Mouse (Mus musculus) kidney, adult 11 months (tissue): ENCODE measurements around the gene Ptprz1.

ENCODE experiments used
- DNase-seq: peaks from one replicate; pipeline ENCODE4 v3.0.0; 2022

The Ptprz1 gene

GRCm38 (mm10) chr6:22874781-22875613 lies at the start of gene Ptprz1:
TSS of gene Ptprz1 (plus strand) at chr6:22875502.
- DNase-seq = no peak

DNA sequence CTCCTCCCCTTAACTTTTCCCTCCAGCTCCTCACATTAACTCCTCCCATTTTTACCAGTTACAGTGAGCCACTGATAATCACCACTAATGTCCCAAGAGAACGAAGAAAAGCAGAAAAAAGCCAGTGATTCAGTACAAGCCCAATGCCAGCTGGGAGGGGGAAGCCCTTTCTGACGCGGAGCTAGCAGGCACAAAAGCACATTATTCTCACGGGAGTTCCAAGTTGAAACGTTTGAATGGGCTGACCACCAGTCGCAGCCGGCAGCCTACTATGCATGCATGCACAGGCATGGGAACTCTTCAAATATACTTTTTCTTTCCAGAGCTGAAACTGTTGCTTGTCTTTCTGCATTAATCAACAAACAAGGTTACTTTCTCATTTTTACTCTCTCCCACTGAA lies 41.7 kb upstream of the Ptprz1 start:
- DNase-seq = no peak

- DNase-seq = no peak
These were observed 41.0 kb upstream of the Ptprz1 start for GRCm38 (mm10) chr6:22834100-22834970.

DNA sequence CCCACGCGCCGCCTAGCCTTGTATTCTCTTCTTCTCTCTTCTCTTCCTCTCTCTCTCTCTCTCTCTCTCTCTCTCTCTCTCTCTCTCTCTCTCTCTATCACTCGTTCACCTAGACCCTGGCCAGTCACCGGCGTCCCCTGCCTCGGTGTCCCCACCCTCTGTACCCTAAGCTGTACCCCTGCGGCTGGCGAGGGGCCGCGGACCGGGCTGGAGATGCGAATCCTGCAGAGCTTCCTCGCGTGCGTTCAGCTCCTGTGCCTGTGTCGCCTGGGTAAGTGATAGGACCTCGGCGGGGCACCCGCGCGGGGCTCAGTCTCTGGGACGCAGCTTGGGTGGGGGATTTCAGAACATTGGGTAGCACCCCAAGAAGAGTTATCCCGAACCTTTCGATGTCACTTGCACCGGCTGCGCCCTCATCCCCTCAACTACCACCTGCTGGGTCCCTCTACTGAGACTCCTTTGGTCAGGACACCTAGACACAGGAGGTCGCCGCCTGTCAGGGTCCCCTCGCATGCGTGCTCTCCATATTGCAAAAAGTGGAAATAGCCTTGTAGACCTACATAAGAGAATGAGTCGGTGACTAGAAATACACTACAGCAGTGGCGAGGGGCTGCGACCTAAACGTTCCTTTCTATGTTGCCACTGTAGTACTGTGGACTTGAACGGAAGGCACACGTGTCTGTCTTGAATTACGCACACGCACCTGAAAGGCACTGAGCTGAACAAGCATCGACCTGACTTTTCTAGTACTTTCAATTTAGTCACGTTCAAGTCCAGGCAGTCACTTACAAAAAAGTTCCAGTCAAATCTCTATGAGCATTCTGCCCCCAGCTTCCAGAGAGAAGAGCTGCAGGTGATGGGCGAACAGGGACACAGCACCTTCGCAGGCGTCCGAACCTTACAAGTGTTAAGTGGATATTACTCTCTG lies 576 bp downstream of the Ptprz1 start:
- no peak for DNase-seq

GRCm38 (mm10) chr6:22887978-22888377 lies 12.7 kb downstream of the Ptprz1 start:
- DNase-seq = no peak

GRCm38 (mm10) chr6:22889333-22889732 lies 14.0 kb downstream of the Ptprz1 start:
- no peak for DNase-seq

GRCm38 (mm10) chr6:22901983-22902382 lies 26.7 kb downstream of the Ptprz1 start:
- no peak for DNase-seq

DNA sequence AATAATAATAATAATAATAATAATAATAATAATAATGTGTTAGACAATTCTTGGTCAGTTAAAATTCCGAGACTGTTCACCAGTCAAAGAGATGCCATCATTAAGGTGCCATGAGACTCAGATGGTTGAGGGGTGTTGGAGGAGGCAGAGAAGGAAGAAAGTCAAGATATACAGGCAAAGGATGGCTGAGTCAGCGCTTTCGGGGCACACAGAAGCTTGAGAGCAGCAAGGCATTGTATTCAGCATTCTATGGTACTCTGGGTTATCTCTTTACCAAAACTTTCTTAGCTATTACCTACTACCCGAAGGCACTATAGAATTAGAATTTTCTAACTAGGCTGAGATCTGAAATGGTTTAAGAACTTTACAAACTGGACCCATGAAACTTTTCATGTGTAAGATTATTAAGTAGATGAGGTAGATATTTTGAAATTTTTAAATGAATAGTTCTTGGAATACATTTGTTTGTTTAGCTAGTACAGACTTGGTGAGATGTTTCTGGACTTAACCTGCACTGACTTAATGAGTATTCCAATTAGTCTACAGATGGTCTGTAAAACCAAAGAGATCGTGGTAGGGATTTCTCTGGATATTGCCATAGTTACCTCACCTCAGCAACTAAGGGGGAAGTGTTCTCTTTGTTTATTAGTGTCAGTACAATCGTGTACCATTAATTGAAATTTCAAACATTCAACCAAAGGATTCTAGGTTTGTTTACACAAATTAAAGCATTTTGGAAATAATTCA lies 33.4 kb downstream of the Ptprz1 start:
- DNase-seq = no peak

DNA sequence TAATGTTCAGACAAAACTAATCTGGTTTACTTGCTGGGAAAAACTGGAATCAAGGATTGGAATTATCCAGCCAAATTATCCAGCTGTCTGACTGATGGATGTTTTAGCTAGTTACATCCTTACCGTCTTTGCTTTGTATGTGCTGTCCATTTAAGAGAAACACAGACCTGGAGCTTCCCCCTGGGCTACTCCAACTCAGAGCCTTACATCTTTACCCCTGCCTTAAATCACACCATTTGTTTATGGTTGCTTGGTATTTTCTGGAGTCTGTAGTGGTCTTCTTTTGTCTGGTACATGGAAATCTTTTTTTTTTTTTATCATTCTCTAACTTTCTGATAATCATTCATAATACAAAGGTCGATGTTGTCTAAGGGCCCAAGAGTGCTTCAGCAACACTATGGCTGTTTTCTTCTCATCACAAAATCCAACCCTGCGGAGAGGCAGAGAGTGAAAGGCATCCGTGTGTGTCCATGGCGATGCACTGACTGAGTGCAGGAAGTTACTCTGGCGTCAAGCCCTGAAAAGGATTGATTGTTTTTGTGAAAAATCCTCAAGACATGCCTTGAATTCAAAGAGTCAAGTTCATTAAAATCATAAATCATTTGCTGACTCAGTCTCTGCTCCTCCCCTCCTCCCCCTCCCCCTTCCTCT lies 34.1 kb downstream of the Ptprz1 start:
- DNase-seq = no peak

GRCm38 (mm10) chr6:22909908-22910260 lies 34.6 kb downstream of the Ptprz1 start:
- DNase-seq = no peak

DNA sequence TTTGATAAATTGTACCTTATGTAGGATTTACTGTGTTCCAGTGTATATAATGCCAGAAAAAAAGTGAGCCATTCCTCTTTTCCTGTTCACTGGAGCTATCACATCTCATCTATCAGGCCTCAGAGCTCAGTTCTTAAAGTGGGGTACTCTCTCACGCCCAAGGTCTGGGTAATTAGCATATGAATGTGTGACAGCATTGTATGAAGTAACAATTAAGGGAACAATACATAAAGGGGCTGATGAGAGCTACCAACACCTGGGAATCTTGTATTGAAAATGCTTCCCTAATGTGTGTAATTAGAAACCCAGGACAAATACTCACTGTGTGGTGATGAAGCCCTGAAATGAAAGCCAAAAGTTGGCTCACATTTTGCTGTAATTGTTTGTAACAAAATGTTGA lies 47.6 kb downstream of the Ptprz1 start:
- DNase-seq = no peak

DNA sequence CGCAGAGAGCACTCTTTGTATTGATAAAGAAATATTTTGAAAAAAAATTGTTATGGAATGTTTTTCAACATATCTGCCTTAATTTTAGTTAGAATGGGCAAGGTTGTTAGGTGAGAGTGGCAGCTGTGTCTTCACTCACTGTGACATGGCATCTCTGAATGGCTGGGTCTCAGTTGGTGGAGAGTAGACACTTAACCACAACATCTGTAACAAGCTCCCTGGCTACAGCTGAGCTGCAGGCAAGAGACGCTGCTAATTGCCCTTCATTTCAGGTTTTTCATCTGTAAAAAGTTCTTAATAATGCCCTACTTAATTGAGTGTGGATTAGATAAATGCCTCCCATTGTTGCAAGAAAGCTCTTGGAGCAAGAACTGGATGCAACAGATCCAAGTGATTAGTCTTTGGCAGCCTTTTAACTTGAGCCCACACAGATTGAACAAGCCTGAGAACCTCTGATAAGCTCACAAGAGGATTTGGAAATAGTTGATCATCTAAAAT lies 57.5 kb downstream of the Ptprz1 start:
- DNase-seq = no peak

DNA sequence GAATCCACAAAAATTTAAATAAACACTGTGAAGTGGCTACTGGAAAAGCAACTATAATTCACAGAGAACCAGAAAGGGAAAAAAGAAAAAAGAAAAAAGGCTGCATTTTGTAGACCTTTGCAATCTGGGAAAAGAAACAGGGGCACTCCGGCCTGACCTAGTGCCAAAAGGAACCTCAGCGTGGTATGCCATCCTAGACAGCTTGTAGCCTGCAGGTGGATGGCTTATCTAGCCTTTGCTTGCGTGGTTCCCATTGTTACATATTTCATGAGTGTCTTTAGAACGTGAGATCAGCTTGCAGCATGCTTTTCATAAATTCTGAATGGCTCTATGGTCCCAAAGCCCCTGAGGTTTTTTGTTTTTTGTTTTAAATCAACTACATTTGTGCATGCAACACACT lies 61.8 kb downstream of the Ptprz1 start:
- DNase-seq = no peak

- DNase-seq = no peak
These were observed 62.2 kb downstream of the Ptprz1 start for GRCm38 (mm10) chr6:22937526-22937925.

DNA sequence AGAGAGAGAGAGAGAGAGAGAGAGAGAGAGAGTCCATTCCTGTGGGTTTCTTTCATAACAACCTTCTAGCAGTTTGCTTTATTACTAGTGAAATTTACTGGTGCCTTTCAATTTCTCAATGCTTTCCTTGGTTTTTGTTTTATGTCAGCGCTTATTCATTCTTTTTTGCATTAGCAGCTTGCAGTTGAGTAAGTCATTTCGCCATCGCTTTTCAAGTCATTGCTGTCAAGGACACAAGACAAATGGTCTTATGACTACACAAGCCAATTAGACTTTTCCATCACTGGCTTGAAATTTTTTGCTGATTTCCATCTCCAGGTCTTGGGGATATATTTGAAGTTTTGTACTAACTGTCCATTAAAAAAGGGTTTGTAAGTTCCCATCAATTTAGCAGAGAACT lies 68.9 kb downstream of the Ptprz1 start:
- DNase-seq = no peak

GRCm38 (mm10) chr6:22963374-22963773 lies 88.1 kb downstream of the Ptprz1 start:
- no peak for DNase-seq

DNA sequence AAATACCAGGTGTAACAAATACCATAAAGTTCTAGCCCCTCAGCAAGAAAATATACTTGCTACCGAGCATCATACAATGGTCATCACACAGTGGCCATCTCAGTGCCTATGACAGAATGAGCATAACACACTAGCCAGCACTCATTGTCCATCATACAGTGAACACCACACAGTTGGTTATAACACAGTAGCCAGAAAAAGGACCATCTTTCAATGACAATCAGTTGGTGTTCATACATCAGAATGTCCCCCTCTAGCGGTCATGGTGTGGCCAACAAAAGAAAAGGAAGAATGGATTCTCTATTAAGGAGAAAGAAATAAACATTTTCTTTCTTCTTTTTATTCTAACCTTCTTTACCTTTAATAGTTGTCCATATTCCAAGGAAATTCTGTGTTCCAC lies 92.8 kb downstream of the Ptprz1 start:
- DNase-seq = no peak

GRCm38 (mm10) chr6:22983769-22984519 lies 108.6 kb downstream of the Ptprz1 start:
- DNase-seq = no peak

- no peak for DNase-seq
These were observed 109.3 kb downstream of the Ptprz1 start for GRCm38 (mm10) chr6:22984520-22985154.

- no peak for DNase-seq
These were observed 127.8 kb downstream of the Ptprz1 start for GRCm38 (mm10) chr6:23003152-23003551.
